Mouse (Mus musculus): ENCODE results near the gene Rheb.
"Not testable (repeated sequence)": the region's sequence is repeated elsewhere in the genome, so short reads cannot be mapped to it uniquely, and the experiment has no call there.

The Rheb gene

DNA sequence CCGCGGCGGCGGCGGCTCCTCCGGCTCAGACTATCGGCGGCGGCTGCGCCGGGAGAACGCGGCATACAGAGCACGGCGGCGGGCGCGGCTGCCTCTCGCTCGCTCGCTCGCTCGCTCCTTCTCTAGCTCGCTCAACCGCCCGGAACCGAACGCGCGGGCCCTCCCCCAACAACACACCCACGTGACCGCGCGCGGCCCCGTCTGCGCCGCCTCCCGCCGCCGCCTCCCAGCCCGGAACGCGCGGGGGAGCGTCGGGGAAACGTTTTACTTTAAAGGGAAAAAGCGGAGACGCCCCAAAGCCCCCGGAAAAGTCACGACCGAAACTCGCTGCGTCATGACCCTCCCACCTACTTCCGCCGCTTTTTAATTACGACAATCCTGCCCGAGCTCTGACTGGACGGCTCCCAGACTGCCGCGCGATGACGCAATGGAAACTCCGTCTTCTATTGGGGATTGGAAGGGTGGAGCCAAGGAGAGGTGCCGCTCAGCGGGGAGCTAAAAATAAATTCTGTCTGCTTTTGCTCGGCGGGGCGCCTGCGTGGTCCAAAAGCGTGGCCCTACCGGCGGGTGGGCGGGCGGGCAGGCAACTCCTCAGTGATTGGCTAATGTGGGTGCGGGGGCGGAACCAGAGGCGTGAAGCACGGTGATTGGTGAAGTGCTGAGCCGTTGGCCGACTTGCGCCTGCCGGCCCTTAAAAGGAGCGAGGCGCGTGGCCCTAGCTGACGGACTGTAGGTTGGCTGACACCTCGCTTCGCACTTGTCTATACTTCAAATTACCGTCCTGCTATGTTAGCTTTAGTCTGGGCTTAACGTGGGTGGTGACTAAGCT lies at the start of gene Rheb:
Gene Rheb (minus strand): TSS at position 351 of the 829 bp plus-strand sequence.
- DNase-seq (ENCODE audit: extremely low read depth, low read depth), result peak; percentile 100

- no peak for DNase-seq (ENCODE audit: extremely low read depth, low read depth)
These were observed 47.4 kb upstream of the Rheb start for GRCm38 (mm10) chr5:24889860-24890259.

GRCm38 (mm10) chr5:24888874-24889591 lies 46.6 kb upstream of the Rheb start:
- no peak for DNase-seq (ENCODE audit: extremely low read depth, low read depth)

GRCm38 (mm10) chr5:24887271-24887670 lies 44.8 kb upstream of the Rheb start:
- DNase-seq (ENCODE audit: extremely low read depth, low read depth), result no peak

- no peak for DNase-seq (ENCODE audit: extremely low read depth, low read depth)
These were observed 36.3 kb upstream of the Rheb start for GRCm38 (mm10) chr5:24878713-24879112.

DNA sequence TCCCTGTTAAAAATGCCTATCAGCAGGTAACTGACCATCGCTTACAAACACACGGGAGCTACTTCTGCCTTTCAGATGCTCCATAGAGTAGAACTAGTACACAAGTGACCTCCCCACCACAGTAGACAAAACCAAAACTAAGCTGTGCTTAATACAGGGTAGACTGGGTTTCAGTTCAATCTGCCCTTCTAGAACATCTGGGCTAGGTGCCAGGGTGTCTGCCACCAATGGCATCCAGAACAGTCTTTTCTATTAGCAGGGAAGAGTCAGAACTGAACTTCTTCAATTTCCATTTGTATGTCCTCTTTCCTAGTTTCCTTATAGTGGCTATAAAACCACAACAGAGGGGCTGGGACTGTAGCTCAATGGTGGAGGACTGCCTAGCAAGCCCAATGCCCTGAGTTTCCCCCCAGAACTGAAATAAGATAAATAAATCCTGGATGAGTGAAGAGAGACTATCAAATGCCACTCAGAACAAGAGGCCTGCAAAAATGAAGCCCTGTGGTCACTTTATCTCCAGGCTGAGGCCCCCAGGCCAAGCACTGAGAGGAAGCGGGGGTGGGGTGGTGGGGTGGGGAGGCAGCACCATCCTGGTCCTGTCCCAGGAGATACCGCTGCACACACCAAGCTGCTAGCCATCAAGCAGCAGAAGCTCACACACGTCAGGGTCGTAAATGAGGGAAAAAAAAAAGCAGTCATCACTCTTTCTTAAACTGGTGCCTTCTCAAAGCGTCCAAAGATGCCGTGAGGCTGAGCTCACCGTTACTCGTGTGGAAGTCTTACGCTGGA lies 35.6 kb upstream of the Rheb start:
- DNase-seq (ENCODE audit: extremely low read depth, low read depth), result no peak

GRCm38 (mm10) chr5:24876653-24877052 lies 34.2 kb upstream of the Rheb start:
- DNase-seq (ENCODE audit: extremely low read depth, low read depth), result peak; percentile 91

GRCm38 (mm10) chr5:24874111-24874510 lies 31.7 kb upstream of the Rheb start:
- DNase-seq (ENCODE audit: extremely low read depth, low read depth), result no peak

- DNase-seq (ENCODE audit: extremely low read depth, low read depth), result no peak
These were observed 30.8 kb upstream of the Rheb start for GRCm38 (mm10) chr5:24873221-24873620.

GRCm38 (mm10) chr5:24871276-24871675 lies 28.9 kb upstream of the Rheb start:
- peak; percentile 73 for DNase-seq (ENCODE audit: extremely low read depth, low read depth)

- DNase-seq (ENCODE audit: extremely low read depth, low read depth), result peak; percentile 91
These were observed 27.4 kb upstream of the Rheb start for GRCm38 (mm10) chr5:24869796-24870289.

- DNase-seq (ENCODE audit: extremely low read depth, low read depth), result no peak
These were observed 21.4 kb upstream of the Rheb start for GRCm38 (mm10) chr5:24863804-24864203.

DNA sequence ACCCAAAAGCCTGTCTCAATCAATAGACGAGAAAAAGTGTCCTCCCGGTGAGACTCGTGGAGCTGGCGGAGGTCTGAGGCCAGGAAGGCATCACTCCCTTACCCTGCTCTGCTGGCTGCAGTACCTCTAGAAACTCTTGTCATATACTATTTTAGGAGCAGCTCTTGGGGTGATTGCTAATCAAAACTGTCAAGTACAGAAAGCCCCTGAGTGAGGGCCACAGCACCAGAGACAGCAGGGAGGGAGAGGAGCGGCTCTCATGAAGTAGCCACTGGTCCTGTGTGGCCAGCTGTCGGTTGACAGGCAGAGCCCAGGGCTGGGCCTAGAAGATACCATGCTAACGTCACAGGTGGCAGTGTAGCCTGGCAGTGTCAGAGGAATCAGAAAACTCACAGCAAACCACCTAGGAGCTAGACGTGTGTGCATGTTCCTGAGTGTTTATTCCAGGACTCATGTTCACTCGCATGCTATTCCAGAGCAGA lies 19.1 kb upstream of the Rheb start:
- DNase-seq (ENCODE audit: extremely low read depth, low read depth), result no peak

GRCm38 (mm10) chr5:24860635-24861448 lies 18.4 kb upstream of the Rheb start:
- no peak for DNase-seq (ENCODE audit: extremely low read depth, low read depth)

DNA sequence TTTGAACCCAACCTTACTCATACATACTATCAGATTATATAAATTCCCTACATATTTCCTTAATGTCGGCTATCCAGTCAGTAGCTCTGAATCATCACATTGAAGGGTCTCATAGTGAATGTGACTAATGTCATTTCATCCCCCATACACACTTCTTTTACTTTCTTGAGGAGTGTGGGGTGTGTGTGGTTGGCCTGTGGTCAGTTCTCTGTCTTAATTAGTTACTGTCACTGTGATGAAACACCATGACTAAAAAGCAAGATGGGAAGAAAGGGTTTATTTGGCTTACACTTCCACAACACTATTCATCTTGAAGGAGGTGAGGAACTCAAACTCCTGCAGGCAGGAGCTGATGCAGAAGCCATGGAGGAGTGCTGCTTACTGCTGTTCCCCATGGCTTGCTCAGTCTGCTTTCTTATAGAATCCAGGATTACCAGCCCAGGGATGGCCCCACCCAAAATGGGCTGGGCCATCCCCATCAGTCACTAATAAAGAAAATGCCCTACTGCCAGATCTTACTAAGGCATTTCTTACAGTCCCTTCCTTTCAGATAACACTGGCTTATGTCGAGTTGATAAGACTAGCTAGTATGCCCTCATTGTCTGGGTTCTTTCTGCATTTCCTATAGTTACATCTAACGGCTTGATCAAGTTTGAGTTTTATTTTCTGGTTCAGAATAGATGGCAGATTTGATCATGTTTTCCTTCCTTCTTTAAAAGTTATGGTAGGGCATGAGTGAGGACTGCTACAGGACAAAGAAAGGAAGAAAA lies 17.5 kb upstream of the Rheb start:
- DNase-seq (ENCODE audit: extremely low read depth, low read depth), result no peak

DNA sequence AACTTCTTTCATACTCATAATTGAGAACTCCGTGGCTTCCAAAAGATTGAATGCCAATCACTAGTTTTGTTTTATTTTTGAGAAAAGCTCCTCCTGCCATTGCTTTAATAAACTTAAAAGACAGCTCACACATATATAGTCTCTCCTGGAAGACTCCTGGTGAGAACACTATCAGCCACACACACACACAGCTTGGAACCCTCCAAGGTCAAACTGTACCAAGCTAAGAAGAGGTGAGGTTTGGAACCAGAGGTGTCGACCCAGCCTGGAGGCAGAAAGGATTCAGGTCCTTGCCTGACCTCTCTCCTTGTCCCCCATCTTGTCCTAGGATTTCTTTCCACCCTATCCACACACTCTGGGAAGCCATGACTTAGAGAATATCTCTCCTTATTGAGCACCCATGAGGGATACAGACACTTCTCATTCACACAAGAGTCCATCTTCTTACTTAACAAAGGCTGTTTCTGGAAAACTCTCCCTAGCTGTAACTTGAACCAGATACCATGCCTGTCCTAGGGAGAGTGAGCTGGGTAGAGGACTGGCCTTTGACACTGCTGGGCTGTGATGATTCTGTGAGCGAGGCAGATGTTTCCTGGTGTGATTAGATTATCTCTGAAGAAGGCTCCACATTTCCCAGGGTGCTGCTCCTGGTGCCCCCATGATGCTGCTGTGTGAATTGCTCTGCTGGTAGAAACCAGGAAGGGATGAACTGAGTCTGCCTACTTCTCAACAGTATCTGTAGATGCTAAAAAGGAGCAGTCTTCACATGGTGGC lies 12.6 kb upstream of the Rheb start:
- no peak for DNase-seq (ENCODE audit: extremely low read depth, low read depth)

DNA sequence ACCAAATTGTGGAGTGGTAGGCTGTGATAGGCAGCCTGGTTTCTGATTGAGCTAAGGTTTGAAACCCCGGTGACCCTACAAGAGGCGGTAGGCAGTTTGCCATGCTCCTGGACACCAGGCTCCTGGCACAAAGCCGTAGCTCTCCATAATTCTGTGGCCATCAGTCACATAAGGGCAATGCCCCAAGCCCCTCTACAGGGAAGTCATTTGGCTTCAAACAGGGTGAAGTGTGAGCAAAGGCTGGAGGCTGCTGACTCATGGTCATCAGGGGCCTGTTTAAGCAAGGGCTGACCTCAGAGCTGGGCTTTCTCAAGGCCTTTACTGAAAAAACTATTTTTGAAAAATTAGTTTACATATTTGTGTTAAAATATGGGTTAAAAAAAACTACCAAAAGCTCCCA lies 11.8 kb upstream of the Rheb start:
- no peak for DNase-seq (ENCODE audit: extremely low read depth, low read depth)

DNA sequence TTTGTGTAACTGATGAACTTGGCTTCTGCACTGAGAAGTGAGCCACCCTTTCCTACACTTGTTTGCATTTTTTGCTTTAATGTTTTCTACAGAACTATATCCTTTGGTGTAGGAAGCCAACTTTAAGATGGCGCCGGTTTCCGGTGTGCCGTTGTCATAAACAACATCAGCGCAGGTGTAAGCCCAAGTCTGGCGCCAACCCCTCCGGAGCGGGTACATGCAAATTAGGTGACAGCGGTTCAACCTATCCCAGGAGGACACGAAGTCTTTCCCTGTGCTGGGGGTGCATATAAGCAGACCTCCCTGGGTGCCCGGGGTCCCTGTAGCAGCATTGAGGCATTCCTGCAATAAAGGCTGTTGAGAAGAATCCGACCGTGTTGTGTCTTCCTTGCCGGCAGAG lies 5.8 kb upstream of the Rheb start:
- not testable (repeated sequence) for DNase-seq (ENCODE audit: extremely low read depth, low read depth)

- no peak for DNase-seq (ENCODE audit: extremely low read depth, low read depth)
These were observed 1.4 kb upstream of the Rheb start for GRCm38 (mm10) chr5:24843841-24844240.

Data from MEL-GATA-1-ER (cell line).